Mouse (Mus musculus) left cerebral cortex, postnatal 10 days (tissue): ENCODE measurements at regions not wholly inside any gene's neighbourhood (a gene's known extent, or its start where the extent isn't known, plus 50 kb on each side); places are given as distances from the start of the nearest gene placed in this dataset.

ENCODE experiments used
- DNase-seq, 2 experiments: peaks; one replicate each; pipeline ENCODE4 v3.0.0; 2021 to 2022; ENCODE audit warnings: low spot score in 2 of 2, mixed read lengths in 1 of 2; ENCODE audit errors: extremely low spot score in 1 of 2
- intact Hi-C: fragments of 180-260 bp; cut with DNase I; formaldehyde crosslinking; loops from one replicate; pipeline ENCODE4 v1.15.1; 2025

- intact Hi-C loops, result loop anchor here (10.0 kb wide), 1 partner anchor 185 kb away; no protein-coding TSS in a partner anchor
Measured at GRCm38 (mm10) chr5:126629826-126630225, 611.8 kb upstream of the Tmem132c start.

GRCm38 (mm10) chr5:126650415-126650814, 591.2 kb upstream of the Tmem132c start:
- intact Hi-C loops, result no loop called here

More at GRCm38 (mm10) chr5:126629826-126630225, 611.8 kb upstream of the Tmem132c start:
- no peak for DNase-seq

GRCm38 (mm10) chr5:126651367-126651766, 590.2 kb upstream of the Tmem132c start:
- intact Hi-C loops, result no loop called here
- DNase-seq, result peak in 1 of 2 experiments; percentile 29

More at GRCm38 (mm10) chr5:126650415-126650814, 591.2 kb upstream of the Tmem132c start:
- no peak for DNase-seq

GRCm38 (mm10) chr5:126662648-126663047, 579.0 kb upstream of the Tmem132c start:
- no peak for DNase-seq
- intact Hi-C loops, result no loop called here

- peak in 1 of 2 experiments; percentile 22 for DNase-seq
- intact Hi-C loops, result no loop called here
Measured at GRCm38 (mm10) chr5:126671156-126671555, 570.5 kb upstream of the Tmem132c start.

GRCm38 (mm10) chr5:126680262-126680661, 561.3 kb upstream of the Tmem132c start:
- intact Hi-C loops, result no loop called here
- DNase-seq, result no peak

GRCm38 (mm10) chr5:126699314-126699713, 542.3 kb upstream of the Tmem132c start:
- intact Hi-C loops, result no loop called here
- DNase-seq, result no peak

GRCm38 (mm10) chr5:126703516-126704282, 537.9 kb upstream of the Tmem132c start:
- no peak for DNase-seq
- intact Hi-C loops, result no loop called here

- intact Hi-C loops, result no loop called here
- DNase-seq, result no peak
Measured at GRCm38 (mm10) chr5:126705871-126706270, 535.7 kb upstream of the Tmem132c start.

GRCm38 (mm10) chr5:126706701-126707100, 534.9 kb upstream of the Tmem132c start:
- no peak for DNase-seq
- intact Hi-C loops, result no loop called here

GRCm38 (mm10) chr5:126714672-126715071, 526.9 kb upstream of the Tmem132c start:
- DNase-seq, result no peak

GRCm38 (mm10) chr5:126718421-126718820, 523.2 kb upstream of the Tmem132c start:
- intact Hi-C loops, result no loop called here
- no peak for DNase-seq

More at GRCm38 (mm10) chr5:126714672-126715071, 526.9 kb upstream of the Tmem132c start:
- intact Hi-C loops, result no loop called here

- no peak for DNase-seq
- intact Hi-C loops, result no loop called here
Measured at GRCm38 (mm10) chr5:126721300-126721699, 520.3 kb upstream of the Tmem132c start.

GRCm38 (mm10) chr5:126723304-126724295, 518.0 kb upstream of the Tmem132c start:
- intact Hi-C loops, result no loop called here
- no peak for DNase-seq

- DNase-seq, result no peak
Measured at GRCm38 (mm10) chr5:126724329-126724728, 517.3 kb upstream of the Tmem132c start.

GRCm38 (mm10) chr5:126733470-126733869, 508.1 kb upstream of the Tmem132c start:
- intact Hi-C loops, result loop anchor here (5.0 kb wide), 2 partner anchors 111 to 1201 kb away; partner anchors contain the start of gene Tmem132b
- peak; percentile 85 to 89 for DNase-seq

More at GRCm38 (mm10) chr5:126724329-126724728, 517.3 kb upstream of the Tmem132c start:
- intact Hi-C loops, result no loop called here

GRCm38 (mm10) chr5:126735733-126736132, 505.9 kb upstream of the Tmem132c start:
- intact Hi-C loops, result no loop called here
- DNase-seq, result no peak

GRCm38 (mm10) chr5:126737681-126738080, 503.9 kb upstream of the Tmem132c start:
- DNase-seq, result no peak
- intact Hi-C loops, result no loop called here

- no peak for DNase-seq
- intact Hi-C loops, result no loop called here
Measured at GRCm38 (mm10) chr5:126740861-126741410, 500.7 kb upstream of the Tmem132c start.
